Mouse (Mus musculus): Measurements from ENCODE around the gene Popdc3. TPM values are rescaled to one million over a fixed set of nuclear protein-coding genes. Genes with fewer than 3 reads are reported as not detected.

Gene Popdc3
- polyA plus RNA-seq, 1 experiment = not detected

DNA sequence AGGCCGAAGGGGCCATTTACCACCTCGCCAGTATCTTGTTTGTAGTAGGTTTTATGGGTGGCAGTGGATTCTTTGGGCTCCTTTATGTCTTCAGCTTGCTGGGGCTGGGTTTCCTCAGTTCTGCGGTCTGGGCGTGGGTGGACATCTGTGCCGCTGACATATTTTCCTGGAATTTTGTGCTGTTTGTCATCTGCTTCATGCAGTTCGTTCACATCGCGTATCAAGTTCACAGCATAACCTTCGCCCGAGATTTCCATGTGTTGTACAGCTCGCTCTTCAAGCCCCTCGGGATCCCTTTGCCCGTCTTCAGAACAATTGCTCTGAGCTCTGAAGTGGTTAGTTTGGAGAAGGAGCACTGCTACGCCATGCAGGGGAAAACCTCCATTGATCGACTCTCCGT lies 137.0 kb downstream of the Popdc3 start:
- TF ChIP-seq CTCF (IDR thresholded peaks at IDR 0.05; ENCODE audit: control insufficient read depth, insufficient read depth, insufficient replicate concordance, low read depth, low read length) (no peak), POLR2A (IDR thresholded peaks at IDR 0.05; ENCODE audit: control insufficient read depth, low read depth, low read length) (no peak)
- no peaks in the 10 kb centered on the region for H3K36me3 ChIP-seq (ENCODE audit: control insufficient read depth, insufficient read depth, low read length)
- no peak overlapping the region; the same call in 1 of the 2 replicates for H3K4me3 ChIP-seq (ENCODE audit: control insufficient read depth, low read depth, low read length)
- H3K4me1 ChIP-seq (ENCODE audit: control insufficient read depth, insufficient read depth, low read length) = no peaks in the 10 kb centered on the region; the same call in 1 of the 2 replicates
- no peak overlapping the region for H3K27ac ChIP-seq (ENCODE audit: control insufficient read depth, insufficient read depth, low read depth, low read length)
- H3K27me3 ChIP-seq (ENCODE audit: control insufficient read depth, insufficient read depth, low read length) = no peaks in the 10 kb centered on the region

DNA sequence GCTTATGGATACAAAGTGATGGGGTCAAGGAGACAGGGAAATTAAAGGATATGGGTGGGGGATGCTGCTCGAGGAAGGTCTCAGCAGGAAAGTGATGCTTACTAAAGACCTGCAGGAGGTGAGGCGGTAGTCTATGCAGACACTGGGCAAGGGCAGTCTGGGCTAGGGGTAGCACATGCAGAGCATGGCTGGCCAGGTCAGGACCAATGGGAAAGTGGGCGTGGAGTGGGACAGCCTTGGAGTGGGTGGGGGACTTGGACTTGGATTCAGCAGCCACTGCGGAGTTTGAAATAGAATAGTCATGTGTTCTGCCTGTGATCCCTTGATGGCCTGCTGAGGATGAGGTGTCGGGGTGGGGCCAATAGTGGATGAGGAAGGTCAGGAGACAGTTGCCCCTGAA lies 141.0 kb downstream of the Popdc3 start:
- H3K4me1 ChIP-seq (ENCODE audit: control insufficient read depth, insufficient read depth, low read length) = no peaks in the 10 kb centered on the region; the same call in 1 of the 2 replicates
- H3K36me3 ChIP-seq (ENCODE audit: control insufficient read depth, insufficient read depth, low read length) = no peaks in the 10 kb centered on the region
- H3K27me3 ChIP-seq (ENCODE audit: control insufficient read depth, insufficient read depth, low read length) = no peaks in the 10 kb centered on the region
- H3K27ac ChIP-seq (ENCODE audit: control insufficient read depth, insufficient read depth, low read depth, low read length) = no peak overlapping the region
- no peak for TF ChIP-seq CTCF (IDR thresholded peaks at IDR 0.05; ENCODE audit: control insufficient read depth, insufficient read depth, insufficient replicate concordance, low read depth, low read length)
- no peak for TF ChIP-seq POLR2A (IDR thresholded peaks at IDR 0.05; ENCODE audit: control insufficient read depth, low read depth, low read length)
- no peak overlapping the region for H3K4me3 ChIP-seq (ENCODE audit: control insufficient read depth, low read depth, low read length)

- TF ChIP-seq CTCF (IDR thresholded peaks at IDR 0.05; ENCODE audit: control insufficient read depth, insufficient read depth, insufficient replicate concordance, low read depth, low read length) (no peak), POLR2A (IDR thresholded peaks at IDR 0.05; ENCODE audit: control insufficient read depth, low read depth, low read length) (no peak)
- H3K4me1 ChIP-seq (ENCODE audit: control insufficient read depth, insufficient read depth, low read length) = no peaks in the 10 kb centered on the region
These were observed 142.4 kb downstream of the Popdc3 start for GRCm38 (mm10) chr10:45320296-45320695.

GRCm38 (mm10) chr10:45324159-45324558 lies 146.3 kb downstream of the Popdc3 start:
- H3K4me3 ChIP-seq (ENCODE audit: control insufficient read depth, low read depth, low read length) = no peak overlapping the region
- H3K27me3 ChIP-seq (ENCODE audit: control insufficient read depth, insufficient read depth, low read length) = no peaks in the 10 kb centered on the region
- no peaks in the 10 kb centered on the region for H3K4me1 ChIP-seq (ENCODE audit: control insufficient read depth, insufficient read depth, low read length)
- H3K27ac ChIP-seq (ENCODE audit: control insufficient read depth, insufficient read depth, low read depth, low read length) = no peak overlapping the region
- TF ChIP-seq POLR2A (IDR thresholded peaks at IDR 0.05; ENCODE audit: control insufficient read depth, low read depth, low read length) (no peak), CTCF (IDR thresholded peaks at IDR 0.05; ENCODE audit: control insufficient read depth, insufficient read depth, insufficient replicate concordance, low read depth, low read length) (no peak)
- no peaks in the 10 kb centered on the region for H3K36me3 ChIP-seq (ENCODE audit: control insufficient read depth, insufficient read depth, low read length)

More at GRCm38 (mm10) chr10:45320296-45320695, 142.4 kb downstream of the Popdc3 start:
- no peaks in the 10 kb centered on the region for H3K27me3 ChIP-seq (ENCODE audit: control insufficient read depth, insufficient read depth, low read length)
- no peak overlapping the region for H3K4me3 ChIP-seq (ENCODE audit: control insufficient read depth, low read depth, low read length)
- no peak overlapping the region for H3K27ac ChIP-seq (ENCODE audit: control insufficient read depth, insufficient read depth, low read depth, low read length)
- H3K36me3 ChIP-seq (ENCODE audit: control insufficient read depth, insufficient read depth, low read length) = no peaks in the 10 kb centered on the region

DNA sequence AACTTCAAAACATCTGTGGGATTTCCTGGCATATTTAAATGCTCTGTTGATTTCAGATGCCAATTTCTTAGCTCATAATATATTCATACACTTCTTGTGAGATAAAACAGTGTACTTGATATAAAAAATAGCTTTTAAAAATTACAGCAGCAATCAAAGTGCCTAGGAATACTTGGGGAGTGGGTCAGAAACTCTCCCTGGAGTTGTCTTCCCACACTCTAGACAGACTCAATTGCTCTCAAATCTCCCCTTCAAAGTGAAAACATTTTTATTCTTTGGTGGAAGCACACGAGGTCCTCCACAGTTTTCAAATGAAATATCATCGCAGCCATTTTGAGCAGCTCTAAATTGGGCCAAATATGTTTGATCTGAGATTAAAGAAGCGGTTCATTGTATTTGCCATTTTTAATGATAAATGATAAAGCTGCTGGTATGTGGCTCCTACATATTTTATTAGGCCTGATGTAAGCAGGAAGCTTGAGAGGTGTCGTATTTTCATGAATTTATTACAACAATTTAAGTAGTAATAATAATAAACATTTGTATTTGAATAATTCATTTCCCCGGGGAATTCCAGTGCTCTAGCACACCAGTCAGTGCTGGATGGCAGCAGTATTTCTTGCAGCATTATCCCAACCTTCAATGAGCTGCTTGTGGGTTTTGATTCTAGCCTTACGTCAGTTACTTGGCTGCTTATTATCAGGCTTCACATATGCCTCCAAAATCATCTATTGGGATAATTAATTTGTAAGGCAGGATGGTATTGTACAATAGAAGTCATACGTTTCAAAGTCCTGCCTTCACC lies 150.5 kb downstream of the Popdc3 start:
- TF ChIP-seq CTCF (IDR thresholded peaks at IDR 0.05; ENCODE audit: control insufficient read depth, insufficient read depth, insufficient replicate concordance, low read depth, low read length) = no peak
- no peak for TF ChIP-seq POLR2A (IDR thresholded peaks at IDR 0.05; ENCODE audit: control insufficient read depth, low read depth, low read length)
- Histone ChIP-seq H3K4me1 (ENCODE audit: control insufficient read depth, insufficient read depth, low read length) (no peaks in the 10 kb centered on the region), H3K36me3 (ENCODE audit: control insufficient read depth, insufficient read depth, low read length) (no peaks in the 10 kb centered on the region), H3K4me3 (ENCODE audit: control insufficient read depth, low read depth, low read length) (no peak overlapping the region), H3K27ac (ENCODE audit: control insufficient read depth, insufficient read depth, low read depth, low read length) (no peak overlapping the region), H3K27me3 (ENCODE audit: control insufficient read depth, insufficient read depth, low read length) (no peaks in the 10 kb centered on the region)

DNA sequence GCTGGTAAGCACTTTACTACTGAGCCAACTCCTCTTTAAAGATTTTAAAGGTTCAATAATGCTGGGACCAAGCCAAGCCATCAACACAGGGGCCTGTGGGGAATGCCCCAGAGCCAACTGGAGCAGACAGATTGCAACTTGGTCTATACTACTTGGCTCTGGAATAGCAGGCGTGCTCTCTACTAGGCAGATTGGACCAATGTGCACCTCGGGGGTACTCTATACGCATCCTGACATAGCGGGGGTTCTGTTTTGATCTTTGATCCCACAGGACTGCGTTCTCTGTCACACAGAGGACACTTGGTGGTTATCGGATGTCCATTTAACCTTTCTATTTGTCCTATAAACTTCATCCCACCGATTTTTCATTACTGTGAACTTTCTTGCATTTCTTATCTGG lies 157.0 kb downstream of the Popdc3 start:
- peaks cover 6% of the 10 kb centered on the region for H3K4me1 ChIP-seq (ENCODE audit: control insufficient read depth, insufficient read depth, low read length)
- H3K27ac ChIP-seq (ENCODE audit: control insufficient read depth, insufficient read depth, low read depth, low read length) = no peak overlapping the region
- TF ChIP-seq CTCF (IDR thresholded peaks at IDR 0.05; ENCODE audit: control insufficient read depth, insufficient read depth, insufficient replicate concordance, low read depth, low read length) (no peak), POLR2A (IDR thresholded peaks at IDR 0.05; ENCODE audit: control insufficient read depth, low read depth, low read length) (no peak)
- H3K4me3 ChIP-seq (ENCODE audit: control insufficient read depth, low read depth, low read length) = no peak overlapping the region
- no peaks in the 10 kb centered on the region for H3K36me3 ChIP-seq (ENCODE audit: control insufficient read depth, insufficient read depth, low read length)
- H3K27me3 ChIP-seq (ENCODE audit: control insufficient read depth, insufficient read depth, low read length) = no peaks in the 10 kb centered on the region

DNA sequence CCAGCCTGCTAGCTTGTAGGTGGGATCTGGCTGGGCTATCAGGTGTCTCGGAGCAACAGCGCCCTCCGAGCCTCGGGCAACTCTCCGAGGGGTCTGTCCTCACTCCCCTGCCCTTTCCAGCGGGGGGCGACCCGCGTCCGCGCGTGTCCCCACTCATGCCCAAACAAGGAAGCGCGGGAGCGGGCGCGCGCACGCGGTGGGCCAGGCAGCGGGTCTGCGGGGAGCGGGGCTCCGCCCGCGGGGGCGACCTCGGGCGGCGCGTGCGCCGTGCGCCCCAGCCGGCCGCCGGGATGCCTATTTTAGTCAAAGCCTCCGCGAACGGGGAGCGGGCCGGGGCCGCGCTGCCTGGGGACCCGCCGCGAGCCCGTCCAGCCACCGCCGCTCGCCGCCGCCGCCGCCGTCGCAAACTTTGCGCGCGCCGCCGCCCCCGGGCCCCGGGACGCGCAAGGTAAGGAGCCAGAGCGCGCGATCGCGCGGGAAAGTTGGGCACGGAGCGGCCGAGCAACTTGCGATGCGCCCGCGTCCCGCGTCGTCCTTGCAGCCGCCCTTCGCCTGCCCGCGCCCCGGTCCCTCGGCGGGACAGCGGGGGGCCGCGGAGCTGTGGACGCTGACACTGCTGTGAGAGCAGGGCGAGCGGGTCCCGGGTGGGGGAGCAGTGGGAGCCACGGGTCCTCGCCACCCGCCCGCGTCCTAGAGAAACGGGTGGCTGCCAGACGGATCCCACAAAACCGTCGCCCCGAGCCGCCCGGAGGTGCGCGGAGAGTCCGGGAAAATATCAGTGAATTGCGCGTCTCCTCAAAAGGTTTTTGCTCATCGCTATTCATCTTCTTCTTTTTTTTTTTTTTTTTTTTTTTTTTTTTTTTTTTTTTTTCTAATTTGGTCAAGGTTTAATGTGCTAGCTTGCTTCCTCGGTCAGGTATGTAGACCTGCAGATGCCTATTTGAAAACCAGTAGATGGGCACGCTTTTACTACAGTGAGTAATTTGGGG lies 157.8 kb downstream of the Popdc3 start, which contains the start of gene Bves:
Bves (plus strand) TSS at position 339 of the 989 bp plus-strand sequence.
- H3K36me3 ChIP-seq (ENCODE audit: control insufficient read depth, insufficient read depth, low read length) = no peaks in the 10 kb centered on the region
- no peaks in the 10 kb centered on the region for H3K27me3 ChIP-seq (ENCODE audit: control insufficient read depth, insufficient read depth, low read length)
- peaks cover 6% of the 10 kb centered on the region for H3K4me1 ChIP-seq (ENCODE audit: control insufficient read depth, insufficient read depth, low read length)
- H3K4me3 ChIP-seq (ENCODE audit: control insufficient read depth, low read depth, low read length) = peak within 1 kb of the TSS; percentile 76
- no peak for TF ChIP-seq POLR2A (IDR thresholded peaks at IDR 0.05; ENCODE audit: control insufficient read depth, low read depth, low read length)
- TF ChIP-seq CTCF (IDR thresholded peaks at IDR 0.05; ENCODE audit: control insufficient read depth, insufficient read depth, insufficient replicate concordance, low read depth, low read length) = no peak
- no peak within 1 kb of the TSS for H3K27ac ChIP-seq (ENCODE audit: control insufficient read depth, insufficient read depth, low read depth, low read length)
